Mouse (Mus musculus) stomach, postnatal 0 days (tissue): ENCODE results near the gene Phf1.

Source experiments
- CTCF ChIP-seq: IDR thresholded peaks from 2 replicates; pipeline ENCODE4 v1.5.1; 2016; ENCODE audit warnings: antibody characterized with exemption, low read depth, mild to moderate bottlenecking, moderate library complexity
- EP300 ChIP-seq: optimal IDR thresholded peaks from 2 replicates; pipeline ENCODE3; 2016; ENCODE audit warnings: antibody characterized with exemption

- TF ChIP-seq CTCF (no peak), EP300 (no peak)
Observed at GRCm38 (mm10) chr17:26939178-26939972, 6.5 kb downstream of the Phf1 start, which contains the start of gene Cuta.
